8 mouse cellular contexts compared by ENCODE assay signal in the genomic region with DNA sequence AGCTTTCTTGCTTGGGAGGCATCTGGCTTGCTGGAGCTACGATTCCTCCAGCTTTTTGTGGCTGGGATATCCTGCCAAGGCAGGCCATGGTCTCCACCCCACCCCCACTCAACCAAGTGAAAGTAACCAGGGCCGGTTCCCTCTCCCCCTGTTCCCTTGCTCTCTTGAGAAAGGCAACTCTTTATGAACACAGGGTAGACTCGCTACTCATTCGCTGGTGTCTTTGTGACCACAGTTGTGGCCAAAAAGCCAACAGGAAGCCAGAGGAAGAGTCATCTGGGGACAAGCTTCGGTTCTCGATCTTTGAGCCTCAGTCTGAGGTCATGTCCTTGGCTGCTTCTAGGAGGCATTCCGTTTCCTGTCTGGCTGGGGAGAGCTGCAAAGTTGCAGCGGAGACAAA. TPM values are rescaled to one million over a fixed set of nuclear protein-coding genes. Genes with fewer than 3 reads are reported as not detected.
A peak's percentile ranks its signal among the peaks of the same experiment; 100 is the strongest.
DNase-seq lines count a peak whose midpoint lies in the region; ATAC-seq and TF ChIP-seq lines count a peak whose summit lies in the region.

No protein-coding gene starts in this region.

- DNase-seq in B cell, adult 2 months, result peak; percentile 34 to 49
- peak; percentile 86 for DNase-seq in gastrocnemius, adult 18-20 months (ENCODE audit: low spot score)
- no peak for DNase-seq in intestine, embryonic 14.5 days (ENCODE audit: low spot score)
- peak; percentile 64 to 78 for DNase-seq in lung, adult 18-20 months
- no peak for DNase-seq in forebrain, postnatal 0 days
- DNase-seq in midbrain, postnatal 0 days (ENCODE audit: low spot score), result no peak

- ATAC-seq in intestine, embryonic 14.5 days (replicated peaks; ENCODE audit: low FRiP score, low TSS enrichment, low read depth), result no peak
- 0 out of 2 replicates have a peak, but pooled peaks have one; percentile 19 for ATAC-seq in stomach, embryonic 15.5 days (ENCODE audit: insufficient read depth, low FRiP score, low read depth)
- no peak for ATAC-seq in forebrain, postnatal 0 days
- no peak for ATAC-seq in midbrain, postnatal 0 days (ENCODE audit: low FRiP score)

- TF ChIP-seq EP300 in ES-Bruce4 (IDR thresholded peaks at IDR 0.05; ENCODE audit: insufficient read depth, low read depth, low read length), result no peak; the same call in 1 of the 2 replicates

- peak overlapping the region; percentile 1; the same call in 1 of the 2 replicates for H3K4me2 ChIP-seq in intestine, embryonic 14.5 days (ENCODE audit: low read length)
- H3K4me2 ChIP-seq in stomach, embryonic 15.5 days, result peak overlapping the region; percentile 3; the same call in 1 of the 2 replicates
- H3K4me2 ChIP-seq in forebrain, postnatal 0 days (ENCODE audit: low read depth), result no peak overlapping the region
- H3K4me2 ChIP-seq in midbrain, postnatal 0 days (ENCODE audit: low read depth, low read length, poor library complexity, severe bottlenecking), result no peak overlapping the region

- no peak for TF ChIP-seq POLR2A in ES-Bruce4 (IDR thresholded peaks at IDR 0.05; ENCODE audit: insufficient read depth, low read length)

- no peaks in the 10 kb centered on the region for H3K27me3 ChIP-seq in ES-Bruce4 (ENCODE audit: control insufficient read depth, insufficient read depth, low read length, poor library complexity, severe bottlenecking)
- no peaks in the 10 kb centered on the region for H3K27me3 ChIP-seq in intestine, embryonic 14.5 days (replicated peaks; ENCODE audit: control insufficient read depth, insufficient read depth, low read length)
- H3K27me3 ChIP-seq in stomach, embryonic 15.5 days (replicated peaks), result no peaks in the 10 kb centered on the region
- H3K27me3 ChIP-seq in forebrain, postnatal 0 days (ENCODE audit: insufficient read depth, low read length), result no peaks in the 10 kb centered on the region
- H3K27me3 ChIP-seq in midbrain, postnatal 0 days (ENCODE audit: insufficient read depth, low read length), result no peaks in the 10 kb centered on the region

- peaks cover 4% of the 10 kb centered on the region for H3K4me1 ChIP-seq in ES-Bruce4 (ENCODE audit: control insufficient read depth, insufficient read depth, low read length)
- peaks cover 9% of the 10 kb centered on the region; the same call in 1 of the 2 replicates for H3K4me1 ChIP-seq in intestine, embryonic 14.5 days (replicated peaks; ENCODE audit: control insufficient read depth, insufficient read depth, low read length)
- H3K4me1 ChIP-seq in stomach, embryonic 15.5 days, result peaks cover 9% of the 10 kb centered on the region
- no peaks in the 10 kb centered on the region for H3K4me1 ChIP-seq in forebrain, postnatal 0 days (ENCODE audit: insufficient read depth)
- no peaks in the 10 kb centered on the region for H3K4me1 ChIP-seq in midbrain, postnatal 0 days (ENCODE audit: insufficient read depth, low read length)

- no peak overlapping the region for H3K4me3 ChIP-seq in ES-Bruce4 (ENCODE audit: low read depth, low read length)
- H3K4me3 ChIP-seq in intestine, embryonic 14.5 days (ENCODE audit: low read depth, low read length), result no peak overlapping the region
- no peak overlapping the region for H3K4me3 ChIP-seq in stomach, embryonic 15.5 days (replicated peaks)
- H3K4me3 ChIP-seq in forebrain, postnatal 0 days (ENCODE audit: low read depth, low read length), result no peak overlapping the region
- no peak overlapping the region for H3K4me3 ChIP-seq in midbrain, postnatal 0 days (ENCODE audit: low read depth, low read length)

- 44% methylated on average over 8 of the region's 8 CpGs for WGBS in intestine, embryonic 14.5 days
- WGBS in stomach, embryonic 15.5 days, result 36% methylated on average over 8 of the region's 8 CpGs
- WGBS in forebrain, postnatal 0 days, result 79% methylated on average over 8 of the region's 8 CpGs
- whole genome bisulfite sequencing in midbrain, postnatal 0 days, result 70% methylated on average over 8 of the region's 8 CpGs

- no peaks in the 10 kb centered on the region for H3K9me3 ChIP-seq in ES-Bruce4 (replicated peaks; ENCODE audit: control insufficient read depth, insufficient read depth, low read length, poor library complexity, severe bottlenecking)
- H3K9me3 ChIP-seq in intestine, embryonic 14.5 days (ENCODE audit: control insufficient read depth, low read length), result no peaks in the 10 kb centered on the region
- no peaks in the 10 kb centered on the region for H3K9me3 ChIP-seq in stomach, embryonic 15.5 days
- H3K9me3 ChIP-seq in forebrain, postnatal 0 days (ENCODE audit: low read length), result no peaks in the 10 kb centered on the region
- no peaks in the 10 kb centered on the region for H3K9me3 ChIP-seq in midbrain, postnatal 0 days (ENCODE audit: low read length)

- H3K27ac ChIP-seq in ES-Bruce4 (ENCODE audit: insufficient read depth, low read length), result peak overlapping the region; percentile 71
- peak overlapping the region; percentile 8; the same call in 1 of the 2 replicates for H3K27ac ChIP-seq in intestine, embryonic 14.5 days (ENCODE audit: low read depth)
- peak overlapping the region; percentile 8 for H3K27ac ChIP-seq in stomach, embryonic 15.5 days
- no peak overlapping the region for H3K27ac ChIP-seq in forebrain, postnatal 0 days (ENCODE audit: low read depth, low read length)
- H3K27ac ChIP-seq in midbrain, postnatal 0 days (ENCODE audit: low read depth, low read length), result no peak overlapping the region

- H3K9ac ChIP-seq in ES-Bruce4 (ENCODE audit: low read depth, poor library complexity, severe bottlenecking), result no peak overlapping the region
- H3K9ac ChIP-seq in intestine, embryonic 14.5 days (ENCODE audit: low read length), result 0 out of 2 replicates have a peak overlapping the region, but pooled peaks have one; percentile 10
- no peak overlapping the region for H3K9ac ChIP-seq in stomach, embryonic 15.5 days
- H3K9ac ChIP-seq in forebrain, postnatal 0 days, result no peak overlapping the region
- no peak overlapping the region for H3K9ac ChIP-seq in midbrain, postnatal 0 days (replicated peaks; ENCODE audit: low read length, poor library complexity, severe bottlenecking)

- H3K36me3 ChIP-seq in ES-Bruce4 (ENCODE audit: control insufficient read depth, insufficient read depth, low read length, poor library complexity, severe bottlenecking), result no peaks in the 10 kb centered on the region
- no peaks in the 10 kb centered on the region for H3K36me3 ChIP-seq in intestine, embryonic 14.5 days (ENCODE audit: control insufficient read depth, insufficient read depth, low read length)
- H3K36me3 ChIP-seq in stomach, embryonic 15.5 days, result no peaks in the 10 kb centered on the region
- H3K36me3 ChIP-seq in forebrain, postnatal 0 days (ENCODE audit: insufficient read depth), result no peaks in the 10 kb centered on the region
- H3K36me3 ChIP-seq in midbrain, postnatal 0 days (ENCODE audit: insufficient read depth, low read length), result no peaks in the 10 kb centered on the region

- TF ChIP-seq CTCF in ES-Bruce4 (IDR thresholded peaks at IDR 0.05; ENCODE audit: low read depth, low read length), result no peak
- no peak for TF ChIP-seq CTCF in forebrain, postnatal 0 days (IDR thresholded peaks at IDR 0.05; ENCODE audit: low read depth)
- no peak for TF ChIP-seq CTCF in midbrain, postnatal 0 days (IDR thresholded peaks at IDR 0.05)

RNA-seq across cellular contexts. Expression of gene Cuedc1, which starts 34.0 kb away (rescaled TPM):
- polyA plus RNA-seq in ES-Bruce4 (2011; ENCODE audit: insufficient read depth, insufficient read length, low read depth, missing spikeins), result 21.9 and 22.5 TPM in 2 replicates
- 100 to 1,000 TPM in 1 of 2 experiments, 10 to 100 TPM in 1; 95.6 to 121 TPM for total RNA-seq in gastrocnemius, adult 18-20 months (2021)
- polyA plus RNA-seq in intestine, embryonic 14.5 days (2014; fragmentation: Nextera tagmentation; extraction: Ambion mirVana), result 16.7 and 16.9 TPM in 2 replicates
- 23.8 and 26.7 TPM in 2 replicates for polyA plus RNA-seq in stomach, embryonic 15.5 days (2015; fragmentation: Nextera tagmentation; extraction: Ambion mirVana)
- total RNA-seq in forebrain, postnatal 0 days (2014; rRNA removed), result 28.9 and 34.7 TPM in 2 replicates
- polyA plus RNA-seq in forebrain, postnatal 0 days (2015; fragmentation: Nextera tagmentation; extraction: Ambion mirVana), result 22.0 and 34.6 TPM in 2 replicates
- total RNA-seq in midbrain, postnatal 0 days (2014; rRNA removed), result 38.8 and 40.2 TPM in 2 replicates
- polyA plus RNA-seq in midbrain, postnatal 0 days (2015; fragmentation: Nextera tagmentation; extraction: Ambion mirVana), result 32.7 and 37.5 TPM in 2 replicates

Comparison
In these comparisons a context has a peak if more than half of its experiments do, and no peak if none do; other contexts are left out.
1. DNase-seq: peak in B cell, adult 2 months (2 of 2), gastrocnemius, adult 18-20 months (single experiment) and lung, adult 18-20 months (2 of 2); none in intestine, embryonic 14.5 days (single experiment), forebrain, postnatal 0 days (single experiment) and midbrain, postnatal 0 days (single experiment).
2. H3K27ac ChIP-seq: peak in ES-Bruce4 (single experiment), intestine, embryonic 14.5 days (single experiment) and stomach, embryonic 15.5 days (single experiment); none in forebrain, postnatal 0 days (single experiment) and midbrain, postnatal 0 days (single experiment).
3. H3K4me2 ChIP-seq: peak in intestine, embryonic 14.5 days (single experiment) and stomach, embryonic 15.5 days (single experiment); none in forebrain, postnatal 0 days (single experiment) and midbrain, postnatal 0 days (single experiment).